Mouse (Mus musculus): ENCODE data around the gene Doc2g.
"Not testable (repeated sequence)": the region's sequence is repeated elsewhere in the genome, so short reads cannot be mapped to it uniquely, and the experiment has no call there.

Gene Doc2g

DNA sequence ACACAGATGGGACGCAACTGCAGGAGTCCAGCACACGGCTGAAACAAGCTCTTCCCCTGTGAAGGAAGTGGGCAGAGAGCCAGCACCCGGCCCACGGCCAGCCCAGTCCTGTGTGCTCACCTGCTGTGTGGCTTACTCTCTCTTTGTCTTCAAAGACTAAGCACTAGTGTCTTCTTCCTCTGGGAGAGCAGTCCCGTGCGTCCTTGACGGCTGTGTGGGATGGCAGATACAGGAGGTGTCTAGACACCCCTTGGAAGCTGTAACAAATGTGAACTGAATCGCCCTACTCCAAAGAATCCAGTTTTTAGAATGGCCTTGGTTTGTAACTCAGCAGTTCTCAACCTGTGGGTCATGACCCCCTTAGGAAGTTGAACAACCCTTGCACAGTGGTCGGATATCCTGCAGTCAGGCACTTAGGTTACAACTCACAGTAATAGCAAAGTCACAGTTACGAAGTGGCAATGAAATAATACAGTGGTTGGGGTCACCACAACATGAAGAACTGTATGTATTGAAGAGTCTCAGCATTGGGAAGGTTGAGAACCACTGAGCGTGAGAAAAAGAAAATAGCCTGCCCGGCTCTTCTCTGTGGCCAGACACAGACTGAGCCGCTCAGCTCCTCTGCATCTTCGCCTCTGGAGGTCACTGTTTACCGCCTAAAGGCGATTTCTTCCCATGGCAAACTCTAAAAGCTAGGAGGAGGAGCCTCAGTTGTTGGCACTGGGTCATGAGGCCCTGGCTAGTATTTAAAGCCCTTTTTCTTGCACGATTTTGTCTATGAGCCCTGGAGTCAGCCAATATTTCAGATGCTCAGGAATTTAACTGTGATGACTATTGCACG, 15.8 kb downstream of the Doc2g start:
- DNase-seq, result peak; percentile 85

DNA sequence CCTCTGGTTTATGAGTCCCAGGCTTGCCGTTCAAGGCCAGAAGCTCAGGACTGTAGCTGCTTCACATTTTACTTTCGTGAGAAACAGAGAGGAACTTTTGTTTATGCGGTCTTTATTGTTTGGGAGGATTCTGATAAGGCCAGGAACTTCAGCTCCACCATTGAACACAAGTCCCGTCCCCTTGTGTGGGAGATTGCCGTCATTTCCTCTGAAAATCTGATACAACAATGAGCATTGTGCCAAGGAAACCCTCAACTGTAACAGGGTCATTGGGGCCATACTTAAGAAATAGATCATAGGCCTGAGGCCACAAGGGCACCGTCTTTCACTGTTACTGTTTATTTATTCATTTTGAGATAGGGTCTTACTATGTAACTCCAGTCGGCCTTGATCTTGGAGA, 20.1 kb downstream of the Doc2g start:
- no peak for DNase-seq

DNA sequence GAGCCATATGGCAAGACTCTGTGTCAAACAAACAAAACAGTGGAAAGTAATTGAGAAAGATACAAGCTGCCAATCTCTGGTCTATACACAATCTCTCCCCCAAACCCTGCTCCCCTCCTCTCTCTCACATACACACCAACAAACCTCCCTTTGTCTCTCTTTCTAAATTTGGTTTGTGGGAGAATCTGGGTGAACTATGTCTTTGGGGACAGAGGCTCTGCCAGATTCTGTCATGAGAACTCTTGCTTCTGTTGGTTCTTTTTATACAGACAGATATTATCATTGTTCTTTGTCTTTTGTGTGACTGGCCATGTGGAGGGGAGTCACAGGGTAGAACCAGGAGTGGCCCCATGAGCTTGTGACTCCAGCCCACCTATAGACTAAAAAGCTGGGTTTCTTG, 24.5 kb downstream of the Doc2g start:
- no peak for DNase-seq

DNA sequence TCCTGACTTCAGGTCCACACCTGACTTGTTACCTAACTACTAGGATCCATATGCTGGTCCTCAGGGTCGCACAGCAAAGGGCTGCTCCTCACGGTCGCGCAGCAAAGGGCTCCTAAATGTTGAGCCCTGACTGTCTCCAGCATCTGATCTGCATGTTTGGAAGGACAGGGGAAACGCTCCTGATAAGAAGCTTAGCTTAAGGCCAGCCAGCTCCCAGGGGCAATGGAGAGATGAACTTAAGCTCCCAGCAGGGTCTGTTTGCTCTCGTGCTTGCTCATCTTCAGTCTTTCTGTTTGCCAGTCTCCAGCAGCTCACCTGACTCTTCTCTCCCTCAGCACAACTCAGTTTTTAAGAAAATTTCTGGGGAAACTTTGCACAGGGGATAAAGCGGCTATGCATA, 29.6 kb downstream of the Doc2g start:
- DNase-seq, result no peak

DNA sequence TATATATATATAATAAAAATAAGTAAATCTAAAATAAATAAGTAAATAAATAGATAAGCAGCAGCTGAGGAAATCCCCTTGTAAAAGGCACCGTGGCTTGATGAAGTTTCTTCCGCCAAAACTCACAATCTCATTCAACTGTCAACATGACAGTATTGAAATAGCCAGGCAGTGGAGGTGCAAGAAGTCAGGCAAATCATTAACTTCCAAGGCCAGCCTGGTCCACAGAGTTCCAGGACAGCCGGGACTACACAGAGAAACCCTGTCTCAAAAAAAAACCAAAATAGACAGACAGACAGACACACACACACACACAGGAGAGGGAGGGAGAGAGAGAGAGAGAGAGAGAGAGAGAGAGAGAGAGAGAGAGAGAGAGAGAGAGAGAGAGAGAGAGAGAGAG, 30.2 kb downstream of the Doc2g start:
- no peak for DNase-seq

DNA sequence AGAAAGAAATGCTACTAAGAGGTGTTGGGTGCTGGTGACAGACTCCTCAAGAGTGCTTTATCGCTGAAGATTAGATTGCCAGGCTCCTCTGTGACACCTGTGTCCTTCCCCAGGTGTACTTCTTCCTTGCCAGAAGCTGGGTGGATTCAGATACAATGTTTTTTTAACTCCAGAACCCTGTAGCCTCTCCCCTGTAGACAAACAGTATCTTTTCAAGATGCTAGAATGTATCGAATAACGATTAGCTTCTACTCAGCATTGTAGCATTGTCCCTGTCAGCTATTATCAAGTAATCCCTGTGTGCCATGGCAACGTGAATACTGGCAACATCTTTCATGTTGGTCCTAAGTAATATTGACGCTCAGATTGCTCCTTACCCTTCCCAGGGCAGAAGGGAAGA, 30.6 kb downstream of the Doc2g start:
- DNase-seq, result no peak

DNA sequence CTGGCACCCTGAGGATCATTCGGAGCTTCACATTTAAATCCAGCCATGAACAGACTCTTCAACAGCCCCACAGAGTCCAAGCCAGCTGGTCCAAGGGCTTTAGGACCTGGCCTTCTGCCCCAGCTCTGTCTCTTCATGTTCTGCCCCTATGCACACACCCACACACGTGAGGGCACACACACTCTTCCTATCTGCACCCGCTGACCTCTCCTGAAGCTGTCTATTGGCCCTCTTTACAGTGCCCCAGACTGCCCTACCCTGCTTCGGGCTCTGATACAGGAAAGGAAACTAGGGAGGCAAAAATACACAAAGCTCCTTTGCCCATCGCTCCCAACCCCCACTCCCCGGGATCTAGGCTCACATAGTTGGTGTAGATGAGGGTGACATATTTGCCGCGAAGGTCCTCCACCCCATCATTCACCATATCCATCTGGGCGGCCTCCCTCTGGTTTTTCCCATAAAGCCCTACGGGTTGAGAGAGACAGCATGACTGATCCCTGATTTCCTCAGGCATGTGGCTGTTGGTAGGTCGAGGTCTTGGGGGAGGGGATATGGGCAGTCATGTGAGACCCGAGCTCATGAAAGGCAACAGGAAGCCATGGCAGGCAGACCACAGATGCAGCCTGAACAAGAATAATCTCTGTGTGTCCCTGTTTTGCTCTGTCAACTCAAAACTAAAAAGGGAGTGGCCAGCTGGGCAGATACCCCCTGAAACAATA, 33.4 kb downstream of the Doc2g start:
- no peak for DNase-seq

DNA sequence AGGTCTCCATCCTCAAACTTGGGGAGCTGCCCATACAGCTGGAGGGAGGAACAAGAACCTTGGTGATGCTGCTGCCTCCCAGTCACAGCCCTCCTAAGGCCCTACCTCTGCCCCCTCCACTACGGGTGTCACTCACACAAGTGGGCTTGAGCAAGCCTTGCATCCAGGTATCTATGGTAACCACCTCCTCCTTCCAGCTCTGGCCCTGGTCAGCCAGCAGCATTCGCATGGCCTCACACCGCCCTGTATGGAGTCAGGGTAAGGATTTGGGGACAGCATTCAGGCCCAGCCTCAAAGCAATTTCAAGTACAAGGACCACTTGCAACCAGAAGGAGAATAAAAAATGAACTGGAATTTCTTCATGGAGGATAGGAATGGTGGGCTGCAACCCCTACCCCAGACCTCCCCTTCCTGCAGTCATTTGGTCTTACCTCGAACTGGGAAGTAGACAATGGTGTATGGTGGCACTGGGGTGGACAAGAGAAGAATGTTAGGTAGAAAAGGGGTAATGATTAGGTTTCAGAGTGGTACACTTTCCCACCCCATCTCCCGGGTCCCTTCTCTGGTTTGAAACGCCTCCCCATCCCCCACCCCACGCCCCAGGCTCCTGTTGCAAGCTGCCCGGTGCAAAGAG, 34.2 kb downstream of the Doc2g start:
- DNase-seq, result not testable (repeated sequence)

DNA sequence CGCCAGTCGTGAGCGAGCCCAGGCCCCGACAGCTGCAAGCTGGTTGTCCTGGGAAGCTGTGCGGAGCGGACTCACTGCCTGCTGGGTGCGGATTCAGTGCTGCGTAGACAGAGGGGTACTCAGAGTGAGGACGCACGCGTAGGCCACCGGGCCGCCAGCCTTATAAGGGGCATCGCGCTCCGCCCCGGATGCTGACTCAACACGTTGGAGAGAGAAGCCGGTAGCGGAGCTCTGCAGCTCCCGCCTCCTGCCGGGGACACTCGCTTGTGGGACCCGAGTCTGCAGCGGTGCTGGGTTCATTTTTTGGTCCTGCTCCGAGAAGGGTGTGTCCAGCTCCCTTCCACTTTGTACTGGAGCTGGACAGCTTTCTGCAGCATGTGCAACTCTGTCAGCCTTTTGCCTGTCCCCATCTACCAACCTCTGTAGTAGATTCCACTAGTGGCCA, 34.7 kb downstream of the Doc2g start, which contains the start of gene Gstp1:
Gstp1 (minus strand) TSS at position 198 of the 445 bp plus-strand sequence.
- DNase-seq, result peak; percentile 90

DNA sequence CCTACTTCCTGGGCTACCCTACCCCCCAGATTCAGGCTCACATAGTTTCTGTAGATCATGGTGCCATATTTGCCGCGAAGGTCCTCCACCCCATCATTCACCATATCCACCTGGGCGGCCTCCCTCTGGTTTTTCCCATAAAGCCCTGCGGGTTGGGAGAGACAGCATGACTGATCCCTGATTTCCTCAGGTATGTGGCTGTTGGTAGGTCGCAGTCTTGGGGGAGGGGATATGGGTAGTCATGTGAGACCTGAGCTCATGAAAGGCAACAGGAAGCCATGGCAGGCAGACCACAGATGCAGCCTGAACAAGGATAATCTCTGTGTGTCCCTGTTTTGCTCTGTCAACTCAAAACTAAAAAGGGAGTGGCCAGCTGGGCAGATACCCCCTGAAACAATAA, 37.8 kb downstream of the Doc2g start:
- not testable (repeated sequence) for DNase-seq

DNA sequence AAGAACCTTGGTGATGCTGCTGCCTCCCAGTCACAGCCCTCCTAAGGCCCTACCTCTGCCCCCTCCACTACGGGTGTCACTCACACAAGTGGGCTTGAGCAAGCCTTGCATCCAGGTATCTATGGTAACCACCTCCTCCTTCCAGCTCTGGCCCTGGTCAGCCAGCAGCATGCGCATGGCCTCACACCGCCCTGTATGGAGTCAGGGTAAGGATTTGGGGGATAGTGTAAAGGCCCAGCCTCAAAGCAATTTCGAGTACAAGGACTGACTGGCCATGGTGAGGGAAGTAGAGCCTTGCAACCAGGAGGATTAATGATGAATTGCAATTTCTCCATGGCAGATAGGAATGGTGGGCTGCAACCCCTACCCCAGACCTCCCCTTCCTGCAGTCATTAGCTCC, 38.4 kb downstream of the Doc2g start:
- DNase-seq, result not testable (repeated sequence)

DNA sequence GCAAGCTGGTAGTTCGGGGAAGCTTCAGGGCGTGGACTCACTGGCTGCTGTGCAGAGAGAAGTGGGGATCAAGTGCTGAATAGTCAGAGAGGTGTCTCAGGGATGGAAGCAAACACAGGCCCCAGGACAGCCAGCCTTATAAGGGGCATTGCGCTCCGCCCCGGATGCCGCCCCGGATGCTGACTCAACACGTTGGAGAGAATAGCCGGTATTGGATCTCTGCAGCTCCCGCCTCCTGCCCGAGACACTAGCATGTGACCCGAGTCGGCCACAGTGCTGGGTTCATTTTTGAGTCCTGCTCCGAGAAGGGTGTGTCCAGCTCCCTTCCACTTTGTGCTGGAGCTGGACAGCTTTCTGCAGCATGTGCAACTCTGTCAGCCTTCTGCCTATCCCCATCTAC, 39.0 kb downstream of the Doc2g start:
- peak; percentile 46 for DNase-seq

DNA sequence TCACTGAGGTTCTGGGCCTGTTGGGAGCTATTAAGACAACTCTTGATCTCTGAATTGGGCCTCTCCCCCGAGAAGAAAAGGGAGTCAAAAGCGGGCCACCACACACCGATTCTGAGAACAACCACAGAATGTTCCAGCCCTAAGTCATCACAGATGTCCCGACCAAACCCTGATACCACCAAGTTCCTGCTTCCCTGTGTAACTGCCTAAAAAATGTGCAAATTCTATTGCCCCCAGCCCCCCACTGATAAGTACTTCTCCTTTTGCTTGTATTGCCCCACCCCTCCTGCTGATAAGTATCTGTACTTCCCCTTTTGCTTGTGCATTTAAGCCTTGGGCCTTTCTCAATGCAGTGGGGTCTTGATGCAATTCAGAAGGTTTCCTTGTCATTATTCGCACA, 41.0 kb downstream of the Doc2g start:
- DNase-seq, result not testable (repeated sequence)

DNA sequence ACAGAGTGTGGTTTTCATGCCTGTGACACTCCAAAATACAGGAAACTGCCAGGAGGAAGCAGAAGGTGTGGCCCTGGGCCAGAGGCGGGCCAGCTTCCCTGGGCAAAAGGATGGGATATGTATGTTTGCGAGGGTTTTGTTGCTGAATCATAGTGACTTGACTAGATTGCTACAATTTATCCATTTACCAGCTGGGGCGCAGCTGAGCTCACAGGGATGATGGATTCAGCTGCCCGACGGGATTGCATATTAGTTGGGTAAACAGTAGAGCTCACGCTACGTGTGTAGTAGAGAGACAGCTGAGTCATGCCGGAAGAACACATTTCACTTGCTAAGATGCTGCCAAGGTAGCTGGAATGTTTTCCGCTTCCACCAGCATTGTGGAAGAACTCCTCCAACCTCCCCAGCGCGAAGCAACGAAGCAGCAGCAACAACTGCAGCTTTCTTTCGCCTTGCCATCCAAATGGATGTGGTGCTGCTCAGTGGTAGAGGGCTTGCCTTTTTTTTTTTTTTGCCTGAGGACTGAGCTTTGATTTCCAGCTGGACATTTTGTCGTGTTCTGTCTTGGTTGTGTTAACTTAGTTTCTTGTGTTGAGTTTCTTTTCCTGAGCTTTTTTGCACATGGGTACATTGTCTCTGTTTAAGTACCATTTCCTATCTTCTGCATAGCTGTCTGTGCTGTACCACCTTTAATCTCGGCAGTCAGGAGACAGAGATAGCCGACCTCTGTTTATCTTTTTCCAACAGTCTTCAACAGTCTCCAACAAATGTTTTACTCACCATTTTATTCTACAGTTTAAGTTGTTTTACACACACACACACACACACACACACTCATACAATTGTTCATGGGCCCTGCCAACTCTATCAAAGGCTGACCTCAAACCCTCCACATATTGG, 43.1 kb downstream of the Doc2g start, which contains the start of gene Gstp2:
Gstp2 (minus strand) TSS at position 58 of the 900 bp plus-strand sequence.
- peak; percentile 81 for DNase-seq

DNA sequence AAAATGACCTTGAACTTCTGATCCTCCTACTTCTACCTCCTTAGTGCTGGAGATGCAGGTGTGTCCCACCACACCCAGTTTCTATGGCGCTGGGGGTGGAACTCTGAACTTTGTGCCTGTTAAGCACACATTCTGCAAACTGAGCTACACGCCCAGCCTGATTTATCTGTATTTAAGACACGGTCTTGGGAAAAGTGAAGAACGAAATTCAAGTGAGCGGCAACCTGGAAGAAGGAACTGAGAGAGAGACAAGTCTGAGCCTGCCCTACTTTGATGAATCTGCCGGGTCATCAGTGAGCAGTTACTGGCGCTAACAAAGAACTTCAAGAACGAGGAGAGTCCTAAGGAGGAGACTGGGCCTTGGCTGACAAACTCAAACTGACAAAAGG, 43.7 kb downstream of the Doc2g start:
- no peak for DNase-seq

DNA sequence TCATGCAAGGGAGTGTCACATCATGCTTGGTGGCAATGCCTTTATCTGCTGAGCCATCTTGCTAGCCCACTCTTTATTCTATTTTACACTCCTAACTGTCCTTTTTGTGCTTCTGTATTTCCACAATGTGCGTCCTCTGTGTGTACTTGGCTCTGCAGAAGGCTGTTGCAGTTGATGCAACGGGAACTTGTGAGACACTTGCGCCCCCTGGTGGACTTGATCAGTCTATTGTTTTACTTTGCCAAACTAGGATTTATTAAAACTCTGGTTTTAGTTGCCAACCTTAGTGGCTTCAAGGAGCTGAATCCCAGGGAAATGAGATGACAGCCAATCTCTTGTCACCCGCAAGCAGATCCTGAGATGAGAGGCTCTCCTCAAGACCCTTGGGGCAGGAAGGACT, 44.7 kb downstream of the Doc2g start:
- DNase-seq, result peak; percentile 93

DNA sequence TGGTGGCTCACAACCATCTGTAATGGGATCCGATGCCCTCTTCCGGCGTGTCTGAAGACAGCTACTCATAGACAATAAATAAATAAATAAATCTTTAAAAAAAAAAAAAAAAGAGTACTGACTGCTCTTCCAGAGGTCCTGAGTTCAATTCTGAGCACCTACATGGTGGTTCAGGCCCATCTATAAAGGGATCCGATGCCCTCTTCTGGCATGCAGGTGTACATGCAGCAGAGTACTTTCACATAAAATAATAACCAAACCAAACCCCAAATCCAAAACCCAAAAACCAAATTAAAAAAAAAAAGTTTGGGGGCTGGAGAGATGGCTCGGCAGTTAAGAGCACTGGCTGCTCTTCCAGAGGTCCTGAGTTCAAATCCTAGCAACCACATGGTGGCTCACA, 46.0 kb downstream of the Doc2g start:
- DNase-seq, result not testable (repeated sequence)

DNA sequence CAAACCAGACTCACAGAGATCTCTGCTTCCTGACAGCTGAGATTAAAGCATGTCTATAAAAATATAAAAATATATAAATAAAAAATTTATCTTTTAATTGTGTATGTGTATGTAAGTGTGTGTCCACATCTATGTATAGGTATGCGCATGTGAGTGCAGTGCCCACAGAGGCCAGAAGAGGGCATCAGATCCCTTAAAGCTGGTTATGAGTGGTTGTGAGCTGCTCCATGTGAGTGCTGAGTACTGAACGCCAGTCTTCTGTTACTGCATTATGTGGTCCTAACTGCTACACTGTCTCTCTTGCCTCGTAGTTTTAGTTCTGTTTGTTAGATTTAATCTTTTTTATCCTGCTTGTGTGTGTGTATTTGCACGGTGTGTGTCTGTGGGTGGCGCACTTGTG, 47.9 kb downstream of the Doc2g start:
- no peak for DNase-seq

DNA sequence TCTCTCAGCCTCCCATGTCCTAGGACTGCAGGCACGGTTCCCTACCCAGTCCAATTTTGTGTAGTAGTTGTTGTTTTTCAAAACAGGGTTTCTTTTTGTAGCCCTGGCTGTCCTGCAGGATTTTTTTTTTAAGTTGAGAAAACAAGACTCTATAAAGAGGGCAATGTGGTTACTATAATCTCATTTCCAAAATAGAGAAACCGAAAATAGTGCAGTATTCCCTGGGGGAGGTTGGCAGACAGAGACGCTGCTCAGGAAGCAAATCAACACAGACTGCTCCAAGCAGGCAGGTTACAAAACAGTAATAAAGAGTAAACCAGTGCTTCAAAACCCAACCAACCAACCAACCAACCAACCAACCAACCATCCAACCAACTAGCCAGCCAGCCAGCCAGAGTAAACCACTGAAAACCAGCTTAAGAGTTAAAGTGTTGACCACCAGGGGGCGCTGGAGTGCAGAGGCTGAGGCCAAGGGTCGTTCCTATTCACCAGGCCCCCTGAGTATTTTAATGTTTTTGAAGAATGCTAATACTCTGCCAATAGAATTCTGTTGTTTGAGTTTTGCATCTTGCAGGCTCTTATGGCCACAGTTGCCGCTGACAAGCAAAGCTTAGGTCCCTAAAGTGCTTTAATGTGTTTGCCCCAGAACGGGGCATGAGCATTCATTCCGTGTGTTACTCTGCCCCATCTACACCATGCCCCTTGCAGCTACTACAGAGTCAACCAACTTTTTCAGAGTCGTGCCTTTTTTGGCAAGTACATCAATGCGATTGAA, 48.8 kb downstream of the Doc2g start:
- peak; percentile 86 for DNase-seq

DNA sequence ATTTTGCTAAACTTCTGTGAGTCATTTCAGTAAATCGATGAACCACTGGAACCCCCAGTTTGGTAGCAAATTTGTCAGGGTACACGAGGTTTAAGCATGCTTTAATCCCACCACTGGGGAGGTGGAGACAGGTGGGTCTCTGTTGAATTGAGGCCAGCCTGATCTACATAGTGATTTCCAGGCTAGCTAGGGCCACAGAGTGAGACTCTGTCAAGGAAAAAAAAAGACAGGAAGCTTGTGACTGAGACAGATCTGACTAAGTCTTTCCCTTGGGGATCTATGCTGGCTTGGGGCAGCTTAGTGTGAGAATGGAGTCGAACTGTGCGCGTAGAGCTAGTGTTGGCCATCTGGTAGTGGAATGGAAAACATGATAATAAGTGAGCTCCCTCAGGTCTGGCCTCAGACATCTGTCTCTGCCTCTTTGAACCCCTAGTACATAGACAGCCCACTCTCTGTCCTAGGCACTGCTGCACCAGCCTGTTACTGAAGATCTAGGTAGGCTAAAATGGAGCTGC, 49.5 kb downstream of the Doc2g start:
- no peak for DNase-seq

DNA sequence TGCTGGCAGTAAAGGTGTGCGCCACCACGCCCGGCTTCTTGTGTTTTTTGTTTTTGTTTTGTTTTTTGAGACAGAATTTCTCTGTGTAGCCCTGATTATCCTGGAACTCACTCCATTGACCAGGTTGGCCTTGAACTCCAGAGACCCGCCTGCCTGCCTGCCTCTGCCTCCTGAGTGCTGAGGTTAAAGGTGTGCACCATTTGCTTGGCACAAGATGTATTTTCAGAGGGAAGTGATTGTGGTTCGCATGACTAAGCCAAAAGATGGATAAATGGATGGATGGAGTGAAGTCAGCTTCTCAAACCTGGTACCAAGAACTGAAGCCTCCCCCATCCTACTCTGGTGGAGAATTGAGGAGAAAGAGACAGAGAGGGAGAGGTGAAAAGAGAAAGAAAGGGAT, 51.5 kb downstream of the Doc2g start:
- no peak for DNase-seq

All from lung, postnatal 14 days (tissue).